Mouse (Mus musculus): ENCODE measurements around the gene Apoc4. TPM values are rescaled to one million over a fixed set of nuclear protein-coding genes. Genes with fewer than 3 reads are reported as not detected.
A peak's percentile ranks its signal among the peaks of the same experiment; 100 is the strongest.

Gene Apoc4
- polyA plus RNA-seq, 1 experiment from 2014 or later = 0.81 TPM

GRCm38 (mm10) chr7:19695213-19695594 lies 13.9 kb upstream of the Apoc4 start:
- Histone ChIP-seq H3K9me3 (ENCODE audit: control insufficient read depth, low read length) (no peaks in the 10 kb centered on the region), H3K4me3 (ENCODE audit: low read length) (no peak overlapping the region), H3K4me2 (replicated peaks; ENCODE audit: low read depth, low read length) (no peak overlapping the region), H3K9ac (ENCODE audit: low read depth, low read length) (no peak overlapping the region), H3K27ac (ENCODE audit: low read depth, low read length) (peak overlapping the region; percentile 39; the same call in 1 of the 2 replicates), H3K4me1 (ENCODE audit: control insufficient read depth, insufficient read depth, low read length) (peaks cover 23% of the 10 kb centered on the region; the same call in 1 of the 2 replicates), H3K27me3 (ENCODE audit: control insufficient read depth, insufficient read depth, low read length) (no peaks in the 10 kb centered on the region), H3K36me3 (ENCODE audit: control insufficient read depth, insufficient read depth, low read length) (no peaks in the 10 kb centered on the region)
- ATAC-seq (ENCODE audit: low FRiP score, low TSS enrichment) = no peak
- 37% methylated on average over 8 of the region's 8 CpGs for WGBS

DNA sequence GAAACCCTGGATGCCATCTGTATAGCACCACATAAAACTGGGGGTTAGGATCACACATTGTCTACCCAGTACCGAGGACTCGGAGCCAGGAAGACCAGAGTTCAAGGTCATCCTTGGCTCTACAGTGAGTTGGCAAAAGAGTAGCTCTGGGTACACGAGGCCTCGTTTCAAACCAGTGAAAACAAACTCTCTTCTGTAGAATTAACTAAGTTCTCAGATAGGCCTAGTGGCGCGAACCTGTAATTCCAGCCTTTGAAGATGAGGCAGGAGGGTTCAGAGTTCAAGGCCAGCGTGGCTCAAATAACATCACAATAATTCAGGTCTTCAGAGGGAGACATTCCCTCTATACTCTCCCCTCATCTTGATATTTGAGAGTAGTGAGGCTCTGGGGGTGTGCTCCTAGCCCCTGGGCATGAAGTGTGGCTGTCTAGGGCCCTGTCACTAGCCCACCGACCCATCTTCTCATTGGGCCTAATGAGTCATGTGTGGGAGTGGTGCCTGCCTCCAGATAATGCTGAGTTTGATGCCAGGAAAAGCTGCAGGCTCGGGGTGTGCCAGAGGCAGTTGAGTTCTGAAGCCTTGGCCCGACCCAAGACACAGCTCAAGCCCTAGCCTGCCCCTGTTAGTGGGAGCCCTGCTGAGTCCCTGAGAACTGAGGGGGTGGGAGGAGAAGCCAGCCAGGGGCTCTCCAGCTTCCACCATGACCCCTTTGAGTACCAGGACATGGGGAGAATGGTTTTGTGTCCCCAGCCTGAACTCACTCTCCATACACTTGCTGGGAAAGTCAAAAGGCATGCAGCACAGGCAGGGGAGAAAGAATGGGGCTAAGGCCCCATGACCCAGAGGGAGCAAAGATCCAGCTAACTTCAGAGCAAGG lies 13.3 kb upstream of the Apoc4 start:
- WGBS = 72% methylated on average over 10 of the region's 10 CpGs
- Histone ChIP-seq H3K36me3 (ENCODE audit: control insufficient read depth, insufficient read depth, low read length) (no peaks in the 10 kb centered on the region), H3K27ac (ENCODE audit: low read depth, low read length) (peak overlapping the region; percentile 39; the same call in 1 of the 2 replicates), H3K9me3 (ENCODE audit: control insufficient read depth, low read length) (no peaks in the 10 kb centered on the region), H3K4me2 (replicated peaks; ENCODE audit: low read depth, low read length) (no peak overlapping the region), H3K4me3 (ENCODE audit: low read length) (no peak overlapping the region), H3K9ac (ENCODE audit: low read depth, low read length) (no peak overlapping the region), H3K27me3 (ENCODE audit: control insufficient read depth, insufficient read depth, low read length) (no peaks in the 10 kb centered on the region), H3K4me1 (ENCODE audit: control insufficient read depth, insufficient read depth, low read length) (peaks cover 23% of the 10 kb centered on the region; the same call in 1 of the 2 replicates)
- ATAC-seq (ENCODE audit: low FRiP score, low TSS enrichment) = no peak

GRCm38 (mm10) chr7:19693421-19693820 lies 12.1 kb upstream of the Apoc4 start:
- Histone ChIP-seq H3K36me3 (ENCODE audit: control insufficient read depth, insufficient read depth, low read length) (no peaks in the 10 kb centered on the region), H3K4me2 (replicated peaks; ENCODE audit: low read depth, low read length) (no peak overlapping the region), H3K4me1 (ENCODE audit: control insufficient read depth, insufficient read depth, low read length) (peaks cover 15% of the 10 kb centered on the region; the same call in 1 of the 2 replicates), H3K9me3 (ENCODE audit: control insufficient read depth, low read length) (no peaks in the 10 kb centered on the region), H3K27me3 (ENCODE audit: control insufficient read depth, insufficient read depth, low read length) (no peaks in the 10 kb centered on the region), H3K4me3 (ENCODE audit: low read length) (no peak overlapping the region), H3K9ac (ENCODE audit: low read depth, low read length) (no peak overlapping the region), H3K27ac (ENCODE audit: low read depth, low read length) (no peak overlapping the region)
- WGBS = 25% methylated on average over 10 of the region's 10 CpGs
- no peak for ATAC-seq (ENCODE audit: low FRiP score, low TSS enrichment)

GRCm38 (mm10) chr7:19691873-19692865 lies 10.9 kb upstream of the Apoc4 start, which contains the start of gene Apoc1:
Apoc1 (minus strand) TSS chr7:19692660.
- H3K9me3 ChIP-seq (ENCODE audit: control insufficient read depth, low read length) = no peaks in the 10 kb centered on the region
- no peaks in the 10 kb centered on the region for H3K27me3 ChIP-seq (ENCODE audit: control insufficient read depth, insufficient read depth, low read length)
- 42% methylated on average over 28 of the region's 28 CpGs for WGBS
- H3K9ac ChIP-seq (ENCODE audit: low read depth, low read length) = no peak within 1 kb of the TSS
- no peak within 1 kb of the TSS for H3K27ac ChIP-seq (ENCODE audit: low read depth, low read length)
- no peak within 1 kb of the TSS for H3K4me3 ChIP-seq (ENCODE audit: low read length)
- ATAC-seq (ENCODE audit: low FRiP score, low TSS enrichment) = no peak
- H3K4me1 ChIP-seq (ENCODE audit: control insufficient read depth, insufficient read depth, low read length) = peaks cover 15% of the 10 kb centered on the region; the same call in 1 of the 2 replicates
- H3K36me3 ChIP-seq (ENCODE audit: control insufficient read depth, insufficient read depth, low read length) = no peaks in the 10 kb centered on the region
- 0 out of 2 replicates have a peak within 1 kb of the TSS, but pooled peaks have one; percentile 2 for H3K4me2 ChIP-seq (replicated peaks; ENCODE audit: low read depth, low read length)

DNA sequence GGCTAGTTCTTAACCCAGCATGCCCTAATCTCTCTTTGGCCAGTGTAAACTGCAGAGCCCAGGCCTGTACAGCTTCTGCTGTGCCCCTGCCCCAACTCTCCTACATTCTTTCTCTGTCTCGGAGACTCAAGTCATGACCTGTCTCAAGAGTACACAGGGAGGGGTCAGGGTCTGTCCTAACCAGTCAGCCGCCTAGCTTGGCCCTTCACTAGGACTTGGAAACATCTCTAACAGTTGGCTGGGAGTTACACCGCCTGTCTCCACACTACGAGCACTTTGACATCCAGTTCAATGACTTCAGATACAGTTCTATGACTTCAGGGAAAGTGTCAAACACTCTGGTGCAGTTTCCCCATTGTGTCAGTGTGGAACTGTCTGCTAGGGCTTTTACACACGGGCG lies 10.2 kb upstream of the Apoc4 start:
- Histone ChIP-seq H3K9ac (ENCODE audit: low read depth, low read length) (no peak overlapping the region), H3K9me3 (ENCODE audit: control insufficient read depth, low read length) (no peaks in the 10 kb centered on the region), H3K36me3 (ENCODE audit: control insufficient read depth, insufficient read depth, low read length) (no peaks in the 10 kb centered on the region), H3K27me3 (ENCODE audit: control insufficient read depth, insufficient read depth, low read length) (no peaks in the 10 kb centered on the region), H3K27ac (ENCODE audit: low read depth, low read length) (no peak overlapping the region), H3K4me3 (ENCODE audit: low read length) (no peak overlapping the region), H3K4me1 (ENCODE audit: control insufficient read depth, insufficient read depth, low read length) (peaks cover 15% of the 10 kb centered on the region; the same call in 1 of the 2 replicates), H3K4me2 (replicated peaks; ENCODE audit: low read depth, low read length) (0 out of 2 replicates have a peak overlapping the region, but pooled peaks have one; percentile 2)
- no peak for ATAC-seq (ENCODE audit: low FRiP score, low TSS enrichment)
- 71% methylated on average over 6 of the region's 6 CpGs for WGBS

GRCm38 (mm10) chr7:19690845-19691244 lies 9.6 kb upstream of the Apoc4 start:
- Histone ChIP-seq H3K36me3 (ENCODE audit: control insufficient read depth, insufficient read depth, low read length) (no peaks in the 10 kb centered on the region), H3K27ac (ENCODE audit: low read depth, low read length) (no peak overlapping the region), H3K4me3 (ENCODE audit: low read length) (no peak overlapping the region), H3K4me2 (replicated peaks; ENCODE audit: low read depth, low read length) (no peak overlapping the region), H3K9me3 (ENCODE audit: control insufficient read depth, low read length) (no peaks in the 10 kb centered on the region), H3K9ac (ENCODE audit: low read depth, low read length) (no peak overlapping the region), H3K4me1 (ENCODE audit: control insufficient read depth, insufficient read depth, low read length) (peaks cover 15% of the 10 kb centered on the region; the same call in 1 of the 2 replicates), H3K27me3 (ENCODE audit: control insufficient read depth, insufficient read depth, low read length) (no peaks in the 10 kb centered on the region)
- WGBS = 85% methylated on average over 4 of the region's 4 CpGs
- no peak for ATAC-seq (ENCODE audit: low FRiP score, low TSS enrichment)

DNA sequence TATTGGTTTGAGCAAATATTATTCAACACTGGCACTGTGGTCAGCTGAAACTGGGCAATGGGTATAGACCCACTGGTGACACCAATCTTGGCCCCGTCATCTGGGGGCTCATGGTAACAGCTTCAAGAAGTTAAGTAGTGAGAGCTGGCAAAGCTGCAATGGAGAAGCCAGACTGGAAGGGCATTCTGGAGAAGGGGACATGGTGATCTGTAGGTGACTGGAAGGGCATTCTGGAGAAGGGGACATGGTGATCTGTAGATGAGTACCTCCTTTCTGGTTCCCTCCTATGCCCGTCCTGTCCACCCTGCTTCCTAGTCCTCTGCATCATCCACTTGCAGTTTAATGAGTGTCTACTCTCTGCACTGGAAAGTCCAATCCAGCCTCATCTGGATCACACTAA lies 7.3 kb upstream of the Apoc4 start:
- no peak overlapping the region for H3K27ac ChIP-seq (ENCODE audit: low read depth, low read length)
- no peaks in the 10 kb centered on the region for H3K27me3 ChIP-seq (ENCODE audit: control insufficient read depth, insufficient read depth, low read length)
- H3K9ac ChIP-seq (ENCODE audit: low read depth, low read length) = no peak overlapping the region
- H3K4me2 ChIP-seq (replicated peaks; ENCODE audit: low read depth, low read length) = no peak overlapping the region
- no peak overlapping the region for H3K4me3 ChIP-seq (ENCODE audit: low read length)
- H3K4me1 ChIP-seq (ENCODE audit: control insufficient read depth, insufficient read depth, low read length) = peaks cover 11% of the 10 kb centered on the region; the same call in 1 of the 2 replicates
- no peak for ATAC-seq (ENCODE audit: low FRiP score, low TSS enrichment)
- H3K36me3 ChIP-seq (ENCODE audit: control insufficient read depth, insufficient read depth, low read length) = no peaks in the 10 kb centered on the region
- no peaks in the 10 kb centered on the region for H3K9me3 ChIP-seq (ENCODE audit: control insufficient read depth, low read length)
- WGBS = 97% methylated on average over 2 of the region's 2 CpGs

- Histone ChIP-seq H3K4me3 (ENCODE audit: low read length) (no peak overlapping the region), H3K27me3 (ENCODE audit: control insufficient read depth, insufficient read depth, low read length) (no peaks in the 10 kb centered on the region), H3K4me2 (replicated peaks; ENCODE audit: low read depth, low read length) (no peak overlapping the region), H3K9me3 (ENCODE audit: control insufficient read depth, low read length) (no peaks in the 10 kb centered on the region), H3K27ac (ENCODE audit: low read depth, low read length) (no peak overlapping the region), H3K36me3 (ENCODE audit: control insufficient read depth, insufficient read depth, low read length) (no peaks in the 10 kb centered on the region), H3K4me1 (ENCODE audit: control insufficient read depth, insufficient read depth, low read length) (peaks cover 6% of the 10 kb centered on the region; the same call in 1 of the 2 replicates), H3K9ac (ENCODE audit: low read depth, low read length) (no peak overlapping the region)
- WGBS = 96% methylated on average over 10 of the region's 10 CpGs
- ATAC-seq (ENCODE audit: low FRiP score, low TSS enrichment) = no peak
These were observed 6.8 kb upstream of the Apoc4 start for GRCm38 (mm10) chr7:19688101-19688500.

All from kidney, embryonic 14.5 days (tissue).